Mouse (Mus musculus) heart, embryonic 11.5 days (tissue): ENCODE results near the gene Enox2. TPM values are rescaled to one million over a fixed set of nuclear protein-coding genes. Genes with fewer than 3 reads are reported as not detected.
"Not testable (repeated sequence)": the region's sequence is repeated elsewhere in the genome, so short reads cannot be mapped to it uniquely, and the experiment has no call there.

Experiments used
- ATAC-seq: fragments of 200-750 bp; cut with Nextera tagmentation; replicated peaks from 2 replicates; pipeline ENCODE4 v1.8.0; 2017; ENCODE audit warnings: moderate library complexity; ENCODE audit not compliant: insufficient number of reproducible peaks, low FRiP score, low TSS enrichment
- H3K27ac ChIP-seq: fragments of 300-500 bp; sonication (generic); 2 replicates; pipeline ENCODE4 v1.5.1; 2014; ENCODE audit warnings: mild to moderate bottlenecking, low read depth, low read length
- H3K27me3 ChIP-seq: fragments of 300-500 bp; sonication (generic); 2 replicates; pipeline ENCODE4 v1.6.1; 2014; ENCODE audit warnings: mild to moderate bottlenecking, low read length, mixed read lengths; ENCODE audit not compliant: control insufficient read depth, insufficient read depth
- H3K36me3 ChIP-seq: fragments of 300-500 bp; sonication (generic); 2 replicates; pipeline ENCODE4 v1.6.1; 2014; ENCODE audit warnings: mild to moderate bottlenecking, low read length, moderate library complexity, mixed read lengths; ENCODE audit not compliant: control insufficient read depth, insufficient read depth
- H3K4me1 ChIP-seq: fragments of 300-500 bp; sonication (generic); 2 replicates; pipeline ENCODE4 v1.6.1; 2014; ENCODE audit warnings: low read length; ENCODE audit not compliant: control insufficient read depth, insufficient read depth
- H3K4me2 ChIP-seq: fragments of 300-500 bp; sonication (generic); 2 replicates; pipeline ENCODE4 v1.6.1; 2014; ENCODE audit warnings: mild to moderate bottlenecking, moderate library complexity
- H3K4me3 ChIP-seq: fragments of 300-500 bp; sonication (generic); 2 replicates; pipeline ENCODE4 v1.5.1; 2014; ENCODE audit warnings: low read depth, low read length
- H3K9ac ChIP-seq: fragments of 300-500 bp; sonication (generic); 2 replicates; pipeline ENCODE4 v1.6.1; 2014; ENCODE audit warnings: mild to moderate bottlenecking, low read depth, low read length, moderate library complexity
- H3K9me3 ChIP-seq: fragments of 300-500 bp; sonication (generic); replicated peaks from 2 replicates; pipeline ENCODE4 v1.6.1; 2016; ENCODE audit warnings: low read length; ENCODE audit not compliant: control insufficient read depth
- WGBS: fragments of 180-500 bp; shearing (Covaris S2); extraction: QIAGEN DNeasy Blood & Tissue Kit; methylation state at CpG from one replicate; pipeline ENCODE4 v1.1.7; 2014; ENCODE audit not compliant: insufficient replicate concordance; 5-methylcytosine and 5-hydroxymethylcytosine counted together
- polyA plus RNA-seq: library from polyadenylated mRNA; unstranded; fragments of >200 nt; fragmentation: Nextera tagmentation; extraction: Ambion mirVana; gene quantifications from 2 replicates; pipeline ENCODE4 v1.2.1, GENCODE M21; 2014

The Enox2 gene
- polyA plus RNA-seq, 1 experiment from 2014 or later, result 6.6 TPM

DNA sequence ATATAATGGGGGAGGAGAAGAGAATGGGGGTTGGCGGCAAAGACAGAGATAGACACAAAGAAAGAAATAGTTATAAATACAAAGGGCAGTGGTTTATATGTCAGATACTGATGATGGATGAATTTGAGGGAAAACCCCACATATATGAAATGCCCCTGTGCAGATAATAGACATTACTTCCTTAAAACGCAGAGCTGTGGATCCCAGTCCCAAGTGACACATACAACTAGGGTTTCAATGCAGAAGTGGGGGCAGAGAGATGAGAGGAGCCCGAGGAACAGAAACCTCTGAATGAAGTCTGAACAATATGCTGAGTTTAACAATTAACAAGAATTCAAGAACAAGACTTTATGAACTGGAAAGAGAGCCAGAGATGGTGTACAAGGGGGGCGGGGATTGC is 91.7 kb downstream of the Enox2 start:
- Histone ChIP-seq H3K4me3 (no peak overlapping the region), H3K4me2 (no peak overlapping the region), H3K27ac (no peak overlapping the region), H3K4me1 (no peaks in the 10 kb centered on the region), H3K9me3 (no peaks in the 10 kb centered on the region), H3K27me3 (no peaks in the 10 kb centered on the region), H3K36me3 (no peaks in the 10 kb centered on the region), H3K9ac (no peak overlapping the region)
- ATAC-seq, result no peak
- 72% methylated on average over 4 of the region's 4 CpGs for WGBS

DNA sequence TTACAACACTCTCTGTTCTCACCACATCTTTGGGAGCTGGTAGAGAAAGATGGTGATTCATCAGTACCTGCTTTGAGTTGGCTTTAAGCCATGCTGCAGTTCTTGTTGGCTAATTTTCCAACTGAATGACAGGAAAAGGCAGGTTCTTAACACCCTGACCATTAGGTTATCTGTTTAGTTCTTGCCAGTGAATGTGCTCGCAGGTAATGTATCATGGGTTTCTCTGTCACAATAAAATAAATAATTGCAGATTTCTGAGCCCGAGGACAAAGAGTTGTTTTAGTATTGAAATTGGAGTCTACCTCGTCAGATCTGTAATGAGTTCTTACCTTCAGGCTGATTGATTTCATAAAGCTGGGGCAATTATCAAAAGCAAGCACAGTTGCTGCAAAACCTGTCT is 106.9 kb downstream of the Enox2 start:
- no peak overlapping the region for H3K4me2 ChIP-seq
- H3K27me3 ChIP-seq, result no peaks in the 10 kb centered on the region
- H3K36me3 ChIP-seq, result no peaks in the 10 kb centered on the region
- WGBS, result 65% methylated on average over 3 of the region's 3 CpGs
- H3K4me1 ChIP-seq, result no peaks in the 10 kb centered on the region
- no peak overlapping the region for H3K4me3 ChIP-seq
- H3K9me3 ChIP-seq, result no peaks in the 10 kb centered on the region
- no peak overlapping the region for H3K9ac ChIP-seq
- no peak for ATAC-seq
- H3K27ac ChIP-seq, result no peak overlapping the region

DNA sequence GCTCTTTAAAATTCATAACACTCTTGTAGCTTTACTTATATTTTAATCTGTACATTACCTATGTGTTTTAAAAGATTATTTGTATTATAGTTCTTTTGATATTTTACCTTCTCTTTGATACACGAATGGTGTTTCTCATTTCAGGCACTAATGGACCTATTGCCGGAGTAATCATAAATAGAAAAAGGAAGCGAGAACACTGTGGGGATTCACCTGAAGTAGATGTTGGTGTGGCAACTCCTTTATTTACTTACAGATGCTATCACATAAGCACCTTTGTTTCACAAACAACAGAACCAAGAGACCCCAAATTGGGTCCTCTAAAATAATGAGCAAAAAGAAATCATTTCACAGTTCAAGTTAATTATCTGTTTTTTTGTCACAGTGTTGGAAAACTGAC is 109.4 kb downstream of the Enox2 start:
- no peak overlapping the region for H3K27ac ChIP-seq
- no peaks in the 10 kb centered on the region for H3K36me3 ChIP-seq
- H3K9ac ChIP-seq, result no peak overlapping the region
- ATAC-seq, result no peak
- no peak overlapping the region for H3K4me2 ChIP-seq
- no peak overlapping the region for H3K4me3 ChIP-seq
- H3K4me1 ChIP-seq, result no peaks in the 10 kb centered on the region
- H3K27me3 ChIP-seq, result no peaks in the 10 kb centered on the region
- H3K9me3 ChIP-seq, result no peaks in the 10 kb centered on the region
- 89% methylated on average over 3 of the region's 3 CpGs for WGBS

DNA sequence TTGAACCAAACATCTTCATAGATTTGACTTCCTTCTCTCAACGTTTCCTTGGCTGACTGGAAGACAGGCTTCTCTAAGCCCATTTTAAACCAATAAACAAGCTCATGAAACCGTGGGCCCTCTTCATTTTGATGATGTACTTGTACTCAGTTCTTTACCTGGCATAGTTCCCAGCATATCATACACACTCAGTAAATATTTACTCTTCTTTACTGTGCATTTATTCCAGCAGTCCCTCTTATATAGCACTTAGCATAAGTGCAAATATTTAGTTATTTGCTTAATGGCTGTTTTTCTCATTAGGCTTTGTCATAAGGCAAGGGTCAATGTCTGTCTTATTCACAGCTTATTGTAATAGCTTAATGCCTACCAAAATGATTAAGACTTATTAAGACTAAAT is 133.8 kb downstream of the Enox2 start:
- 59% methylated on average over 2 of the region's 2 CpGs for WGBS
- ATAC-seq, result no peak
- H3K9me3 ChIP-seq, result no peaks in the 10 kb centered on the region

DNA sequence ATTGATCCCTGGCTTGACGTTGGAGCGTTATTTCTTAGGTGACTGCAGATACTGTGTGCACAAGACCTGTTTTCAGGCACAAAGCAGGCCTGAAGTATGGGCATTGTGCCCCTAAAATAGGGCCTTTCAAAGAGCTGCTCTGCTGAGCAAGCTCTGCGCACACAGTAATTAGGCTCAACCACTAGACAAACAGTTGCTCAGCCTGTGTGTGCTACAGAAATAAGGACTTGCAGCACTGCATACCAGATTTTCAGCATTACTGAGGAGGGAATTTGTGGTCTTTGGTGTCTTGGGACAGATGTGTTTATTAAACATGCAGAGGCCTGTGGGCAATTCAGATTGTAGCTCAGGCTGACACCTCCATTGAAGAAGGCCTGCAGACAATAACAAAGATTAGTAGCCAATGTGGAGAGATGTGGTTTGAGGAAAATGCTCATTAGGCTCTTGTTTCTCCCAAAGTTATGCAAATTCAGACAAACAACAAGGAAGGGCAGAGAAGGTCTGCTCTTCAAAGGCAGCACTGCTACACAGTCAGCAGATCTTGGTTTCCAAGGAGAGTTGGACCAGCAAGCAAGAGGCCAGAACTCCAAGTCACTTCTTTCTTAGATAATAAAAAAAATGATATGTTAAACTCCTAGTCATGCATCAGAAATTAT is 163.2 kb downstream of the Enox2 start:
- Histone ChIP-seq H3K4me3 (no peak overlapping the region), H3K4me2 (no peak overlapping the region), H3K9me3 (no peaks in the 10 kb centered on the region), H3K27ac (no peak overlapping the region), H3K9ac (no peak overlapping the region), H3K36me3 (no peaks in the 10 kb centered on the region), H3K4me1 (no peaks in the 10 kb centered on the region), H3K27me3 (no peaks in the 10 kb centered on the region)
- ATAC-seq, result no peak
- WGBS, result 85% methylated on average over 3 of the region's 3 CpGs

More for the DNA sequence above, 133.8 kb downstream of the Enox2 start:
- H3K4me1 ChIP-seq, result no peaks in the 10 kb centered on the region
- H3K9ac ChIP-seq, result no peak overlapping the region
- no peak overlapping the region for H3K4me2 ChIP-seq
- H3K27ac ChIP-seq, result no peak overlapping the region
- no peaks in the 10 kb centered on the region for H3K36me3 ChIP-seq
- no peaks in the 10 kb centered on the region for H3K27me3 ChIP-seq
- H3K4me3 ChIP-seq, result no peak overlapping the region

DNA sequence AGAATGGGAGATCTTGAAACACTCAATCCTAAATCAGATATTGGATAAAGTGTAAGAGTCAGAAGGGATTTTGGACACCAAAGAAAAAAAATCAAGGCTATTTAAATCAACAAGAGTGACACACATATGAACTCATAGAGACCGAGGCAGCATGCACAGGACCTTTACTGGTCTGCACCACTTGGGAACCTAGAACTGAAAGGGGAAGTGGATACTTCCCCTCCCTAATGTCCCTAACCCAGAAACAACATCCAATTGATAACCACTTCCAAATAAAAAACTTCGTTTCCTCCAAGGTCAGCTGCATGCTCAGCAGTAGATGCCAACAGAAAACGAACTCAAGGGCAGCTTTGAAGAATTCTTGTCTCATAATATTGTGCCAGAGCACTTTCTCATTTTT is 171.6 kb downstream of the Enox2 start:
- no peak for ATAC-seq
- H3K4me3 ChIP-seq, result no peak overlapping the region
- no peak overlapping the region for H3K27ac ChIP-seq
- H3K36me3 ChIP-seq, result no peaks in the 10 kb centered on the region
- WGBS, result 68% methylated on average over 3 of the region's 3 CpGs
- H3K4me1 ChIP-seq, result no peaks in the 10 kb centered on the region
- H3K9ac ChIP-seq, result no peak overlapping the region
- no peaks in the 10 kb centered on the region for H3K9me3 ChIP-seq
- H3K4me2 ChIP-seq, result no peak overlapping the region
- no peaks in the 10 kb centered on the region for H3K27me3 ChIP-seq

DNA sequence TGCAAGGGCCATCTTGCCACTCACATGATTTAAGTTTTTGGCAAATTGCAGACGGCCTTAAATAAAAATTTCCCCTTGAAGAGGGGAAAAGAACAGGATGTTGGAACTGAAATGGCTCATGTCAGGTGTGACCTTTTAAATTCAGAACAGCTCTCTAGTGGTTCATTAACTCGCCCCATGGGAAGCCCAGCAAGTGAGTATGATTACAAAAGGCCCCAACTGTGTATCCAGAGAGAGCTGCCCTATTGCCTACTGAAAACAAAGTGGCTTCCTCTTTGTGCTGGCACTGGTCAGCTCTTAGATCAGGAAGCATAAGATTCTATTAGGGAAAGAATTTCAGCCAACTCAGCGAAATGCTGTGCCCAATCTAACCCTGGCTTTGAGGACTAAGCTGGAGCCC is 175.6 kb downstream of the Enox2 start:
- Histone ChIP-seq H3K4me2 (no peak overlapping the region), H3K9ac (no peak overlapping the region), H3K36me3 (no peaks in the 10 kb centered on the region), H3K4me3 (no peak overlapping the region), H3K27ac (no peak overlapping the region), H3K9me3 (no peaks in the 10 kb centered on the region), H3K4me1 (no peaks in the 10 kb centered on the region), H3K27me3 (no peaks in the 10 kb centered on the region)
- 51% methylated on average over 3 of the region's 3 CpGs for WGBS
- ATAC-seq, result no peak

DNA sequence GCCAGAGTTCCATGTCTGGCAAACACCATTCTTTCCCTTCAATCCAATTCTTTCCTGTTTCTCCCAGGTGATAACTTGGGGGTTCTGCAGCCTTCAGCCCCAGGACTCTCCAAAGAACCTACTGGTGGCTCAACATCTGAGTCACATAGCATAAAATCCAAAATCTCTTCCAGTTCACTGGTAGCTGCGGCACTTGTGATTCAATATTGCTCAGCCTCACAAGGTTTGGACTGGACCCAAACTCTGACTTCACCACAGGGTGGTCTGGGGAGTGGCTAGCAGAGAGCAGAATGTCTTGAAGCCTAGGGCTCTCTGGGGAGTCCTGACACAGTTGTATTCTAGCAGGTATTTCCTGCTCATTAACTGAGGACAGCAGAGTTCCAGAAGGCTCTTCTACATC is 187.5 kb downstream of the Enox2 start:
- ATAC-seq, H3K36me3 ChIP-seq, H3K27ac ChIP-seq, H3K9ac ChIP-seq, H3K4me3 ChIP-seq, H3K27me3 ChIP-seq, H3K4me2 ChIP-seq, H3K9me3 ChIP-seq, H3K4me1 ChIP-seq: not testable (repeated sequence)
- WGBS, result 76% methylated on average over 1 of the region's 1 CpGs

DNA sequence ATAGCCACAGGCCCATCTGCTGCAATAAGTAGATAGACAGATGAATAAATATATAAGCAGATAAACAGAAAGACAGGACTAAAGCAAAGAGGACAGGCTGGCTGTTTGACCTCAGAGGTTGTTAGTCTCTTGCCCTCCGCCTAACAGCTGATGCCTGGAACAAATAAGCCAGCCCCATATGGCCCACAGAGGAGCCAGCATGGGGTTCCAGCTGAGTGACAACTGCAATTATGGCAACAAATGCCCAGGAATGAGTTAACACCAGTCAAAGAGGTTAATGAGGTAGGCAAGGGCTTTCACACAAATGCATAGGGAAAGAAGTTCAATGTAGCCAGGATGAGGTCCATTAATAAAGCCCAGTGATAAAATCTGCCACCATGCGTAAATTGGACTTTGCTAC is 191.8 kb downstream of the Enox2 start:
- Histone ChIP-seq H3K27ac (no peak overlapping the region), H3K27me3 (no peaks in the 10 kb centered on the region), H3K4me2 (no peak overlapping the region), H3K36me3 (no peaks in the 10 kb centered on the region), H3K4me1 (no peaks in the 10 kb centered on the region), H3K9me3 (no peaks in the 10 kb centered on the region), H3K9ac (no peak overlapping the region), H3K4me3 (no peak overlapping the region)
- ATAC-seq, result no peak
- WGBS, result 82% methylated on average over 2 of the region's 2 CpGs
